Mouse (Mus musculus): ENCODE results near the gene Pkd1l1. TPM values are rescaled to one million over a fixed set of nuclear protein-coding genes. Genes with fewer than 3 reads are reported as not detected.
A peak's percentile ranks its signal among the peaks of the same experiment; 100 is the strongest.

The Pkd1l1 gene
- polyA plus RNA-seq, 1 experiment from 2014 or later, result 0.08 TPM

GRCm38 (mm10) chr11:8856125-8856524, 116.9 kb downstream of the Pkd1l1 start:
- H3K9me3 ChIP-seq (ENCODE audit: low read depth, low read length), result no peaks in the 10 kb centered on the region
- ATAC-seq (ENCODE audit: insufficient read depth), result no peak
- 63% methylated on average over 5 of the region's 5 CpGs for WGBS

DNA sequence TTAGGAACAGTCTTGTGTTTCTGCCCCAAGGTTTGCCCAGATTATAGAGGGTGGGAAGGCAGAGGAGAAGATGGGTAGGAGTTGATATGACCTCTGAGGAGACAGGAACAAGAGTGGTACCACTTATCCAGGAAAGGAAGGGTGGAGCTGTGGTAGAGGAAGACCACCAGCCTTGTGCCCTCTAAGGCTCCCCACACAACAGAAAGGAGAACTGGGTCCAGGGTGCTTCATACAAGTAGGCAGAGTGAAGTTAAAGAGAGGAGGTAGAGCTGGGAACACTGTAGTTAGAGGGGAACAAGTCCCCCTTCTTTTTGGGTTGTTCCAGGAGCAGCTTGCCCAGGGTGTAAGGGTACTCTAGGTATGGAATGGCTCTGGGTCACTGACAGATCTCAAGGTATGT, 125.0 kb downstream of the Pkd1l1 start:
- TF ChIP-seq CTCF (IDR thresholded peaks at IDR 0.05; ENCODE audit: low read depth), result no peak
- Histone ChIP-seq H3K27ac (ENCODE audit: low read depth) (no peak overlapping the region), H3K9ac (no peak overlapping the region), H3K4me1 (ENCODE audit: insufficient read depth) (no peaks in the 10 kb centered on the region), H3K4me3 (ENCODE audit: low read depth, low read length) (no peak overlapping the region), H3K4me2 (no peak overlapping the region), H3K9me3 (ENCODE audit: low read depth, low read length) (no peaks in the 10 kb centered on the region), H3K36me3 (ENCODE audit: insufficient read depth) (no peaks in the 10 kb centered on the region), H3K27me3 (ENCODE audit: insufficient read depth, low read length) (no peaks in the 10 kb centered on the region)
- DNase-seq (no peak), ATAC-seq (ENCODE audit: insufficient read depth) (no peak)

More at GRCm38 (mm10) chr11:8856125-8856524, 116.9 kb downstream of the Pkd1l1 start:
- DNase-seq, result no peak
- Histone ChIP-seq H3K27me3 (ENCODE audit: insufficient read depth, low read length) (no peaks in the 10 kb centered on the region), H3K9ac (no peak overlapping the region), H3K27ac (ENCODE audit: low read depth) (no peak overlapping the region), H3K4me3 (ENCODE audit: low read depth, low read length) (no peak overlapping the region), H3K36me3 (ENCODE audit: insufficient read depth) (no peaks in the 10 kb centered on the region), H3K4me2 (no peak overlapping the region), H3K4me1 (ENCODE audit: insufficient read depth) (no peaks in the 10 kb centered on the region)
- 0 out of 2 replicates have a peak, but pooled peaks have one; percentile 12 for TF ChIP-seq CTCF (IDR thresholded peaks at IDR 0.05; ENCODE audit: low read depth)

DNA sequence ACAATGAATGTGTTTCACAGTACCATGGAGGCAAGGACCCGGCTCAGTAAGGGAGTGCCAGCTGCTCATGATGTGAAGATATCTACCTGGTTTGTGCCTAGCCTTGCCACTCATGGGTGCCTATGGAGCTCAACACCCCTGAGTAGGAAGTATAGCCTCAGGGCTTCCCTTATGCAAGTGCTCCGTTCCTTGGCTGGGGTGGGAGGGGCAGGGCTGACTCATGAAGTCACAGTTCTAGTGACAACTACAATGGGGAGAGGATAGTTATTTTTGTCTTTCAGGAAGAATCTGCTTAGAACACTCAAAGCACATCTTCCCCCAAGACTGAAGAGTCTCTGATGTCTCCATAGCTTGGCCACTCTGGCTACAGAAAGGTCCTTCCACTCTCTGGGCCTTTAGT, 125.4 kb downstream of the Pkd1l1 start:
- H3K4me1 ChIP-seq (ENCODE audit: insufficient read depth), result no peaks in the 10 kb centered on the region
- no peaks in the 10 kb centered on the region for H3K36me3 ChIP-seq (ENCODE audit: insufficient read depth)
- no peak for TF ChIP-seq CTCF (IDR thresholded peaks at IDR 0.05; ENCODE audit: low read depth)
- no peaks in the 10 kb centered on the region for H3K9me3 ChIP-seq (ENCODE audit: low read depth, low read length)
- no peak overlapping the region for H3K27ac ChIP-seq (ENCODE audit: low read depth)
- no peak overlapping the region for H3K4me3 ChIP-seq (ENCODE audit: low read depth, low read length)
- H3K27me3 ChIP-seq (ENCODE audit: insufficient read depth, low read length), result no peaks in the 10 kb centered on the region
- H3K4me2 ChIP-seq, result no peak overlapping the region
- no peak overlapping the region for H3K9ac ChIP-seq
- DNase-seq (no peak), ATAC-seq (ENCODE audit: insufficient read depth) (no peak)
- WGBS, result 80% methylated on average over 2 of the region's 2 CpGs

- no peak for DNase-seq
- Histone ChIP-seq H3K9ac (no peak overlapping the region), H3K4me3 (ENCODE audit: low read depth, low read length) (no peak overlapping the region), H3K9me3 (ENCODE audit: low read depth, low read length) (no peaks in the 10 kb centered on the region; the same call in 1 of the 2 replicates), H3K27ac (ENCODE audit: low read depth) (no peak overlapping the region), H3K36me3 (ENCODE audit: insufficient read depth) (no peaks in the 10 kb centered on the region), H3K4me2 (no peak overlapping the region), H3K4me1 (ENCODE audit: insufficient read depth) (no peaks in the 10 kb centered on the region), H3K27me3 (ENCODE audit: insufficient read depth, low read length) (no peaks in the 10 kb centered on the region)
- ATAC-seq (ENCODE audit: insufficient read depth), result no peak
- TF ChIP-seq CTCF (IDR thresholded peaks at IDR 0.05; ENCODE audit: low read depth), result no peak
- 91% methylated on average over 6 of the region's 6 CpGs for WGBS
These were observed 136.9 kb downstream of the Pkd1l1 start for GRCm38 (mm10) chr11:8836176-8836575.

GRCm38 (mm10) chr11:8834121-8834520, 138.9 kb downstream of the Pkd1l1 start:
- H3K4me1 ChIP-seq (ENCODE audit: insufficient read depth), result peaks cover 6% of the 10 kb centered on the region; the same call in 1 of the 2 replicates
- no peaks in the 10 kb centered on the region; the same call in 1 of the 2 replicates for H3K9me3 ChIP-seq (ENCODE audit: low read depth, low read length)
- DNase-seq (peak; percentile 49), ATAC-seq (ENCODE audit: insufficient read depth) (peak; percentile 80)
- no peak overlapping the region for H3K9ac ChIP-seq
- no peak for TF ChIP-seq CTCF (IDR thresholded peaks at IDR 0.05; ENCODE audit: low read depth)
- H3K27ac ChIP-seq (ENCODE audit: low read depth), result 0 out of 2 replicates have a peak overlapping the region, but pooled peaks have one; percentile 50
- no peaks in the 10 kb centered on the region for H3K36me3 ChIP-seq (ENCODE audit: insufficient read depth)
- H3K4me2 ChIP-seq, result no peak overlapping the region
- WGBS, result 45% methylated on average over 4 of the region's 4 CpGs
- no peaks in the 10 kb centered on the region for H3K27me3 ChIP-seq (ENCODE audit: insufficient read depth, low read length)
- no peak overlapping the region for H3K4me3 ChIP-seq (ENCODE audit: low read depth, low read length)

GRCm38 (mm10) chr11:8830551-8830950, 142.5 kb downstream of the Pkd1l1 start:
- no peak overlapping the region for H3K4me2 ChIP-seq
- DNase-seq (no peak), ATAC-seq (ENCODE audit: insufficient read depth) (no peak)
- H3K27ac ChIP-seq (ENCODE audit: low read depth), result no peak overlapping the region
- H3K4me1 ChIP-seq (ENCODE audit: insufficient read depth), result peaks cover 16% of the 10 kb centered on the region
- no peak overlapping the region for H3K9ac ChIP-seq
- H3K27me3 ChIP-seq (ENCODE audit: insufficient read depth, low read length), result no peaks in the 10 kb centered on the region
- H3K36me3 ChIP-seq (ENCODE audit: insufficient read depth), result no peaks in the 10 kb centered on the region
- TF ChIP-seq CTCF (IDR thresholded peaks at IDR 0.05; ENCODE audit: low read depth), result no peak
- WGBS, result 52% methylated on average over 4 of the region's 4 CpGs
- H3K9me3 ChIP-seq (ENCODE audit: low read depth, low read length), result no peaks in the 10 kb centered on the region
- no peak overlapping the region for H3K4me3 ChIP-seq (ENCODE audit: low read depth, low read length)

DNA sequence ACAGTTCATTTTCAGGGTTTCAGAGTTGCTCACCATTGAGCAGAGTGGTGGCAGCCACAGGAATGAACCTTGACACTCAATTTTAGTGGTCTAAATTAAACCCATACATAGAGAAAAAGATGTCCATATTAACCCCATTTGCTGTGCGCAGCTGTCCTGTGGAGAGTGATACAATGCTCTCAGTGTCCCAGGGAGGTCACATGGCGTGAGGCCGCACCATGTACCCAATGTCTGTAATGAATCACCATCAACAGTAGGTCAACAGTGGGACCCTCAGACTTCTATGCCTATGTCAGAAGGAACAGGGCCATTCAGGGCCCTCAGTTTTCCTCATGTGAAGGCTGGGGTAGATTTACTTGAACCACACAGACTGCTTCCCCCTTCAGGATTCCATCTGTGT, 143.5 kb downstream of the Pkd1l1 start:
- Histone ChIP-seq H3K36me3 (ENCODE audit: insufficient read depth) (no peaks in the 10 kb centered on the region), H3K9ac (no peak overlapping the region), H3K4me2 (no peak overlapping the region), H3K9me3 (ENCODE audit: low read depth, low read length) (no peaks in the 10 kb centered on the region), H3K4me3 (ENCODE audit: low read depth, low read length) (no peak overlapping the region), H3K27me3 (ENCODE audit: insufficient read depth, low read length) (no peaks in the 10 kb centered on the region), H3K27ac (ENCODE audit: low read depth) (no peak overlapping the region), H3K4me1 (ENCODE audit: insufficient read depth) (peaks cover 16% of the 10 kb centered on the region)
- ATAC-seq (ENCODE audit: insufficient read depth) (no peak), DNase-seq (no peak)
- no peak for TF ChIP-seq CTCF (IDR thresholded peaks at IDR 0.05; ENCODE audit: low read depth)
- 91% methylated on average over 3 of the region's 3 CpGs for WGBS
